Mouse (Mus musculus): Measurements from ENCODE around the gene Ubqln3. TPM values are rescaled to one million over a fixed set of nuclear protein-coding genes. Genes with fewer than 3 reads are reported as not detected.

The Ubqln3 gene
- total RNA-seq (2021), result not detected
- long read RNA-seq, experiment 1, result 0 reads
- long read RNA-seq, experiment 2, result 0 reads

DNA sequence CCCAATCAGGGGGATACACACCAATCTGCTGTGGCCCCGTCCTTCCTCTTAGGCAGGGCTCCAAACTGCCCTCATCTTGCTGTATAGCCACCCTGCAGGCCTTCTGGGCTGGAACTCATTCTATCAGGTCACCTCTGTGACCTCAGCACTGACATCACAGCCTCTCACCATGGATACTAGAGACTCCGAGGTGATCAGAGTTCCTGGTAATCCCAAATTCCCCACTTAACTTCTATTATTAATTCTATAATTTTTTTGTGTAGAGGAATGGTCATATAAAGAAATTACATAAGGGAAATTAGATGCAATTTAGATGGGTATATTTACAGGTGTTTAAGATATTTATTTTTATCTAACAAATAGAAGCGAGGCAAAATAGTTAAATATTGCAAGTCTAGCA lies at the start of gene Ubqln3:
Gene Ubqln3, minus strand, starts transcription at position 101 of the 400 bp plus-strand sequence.
- no peak for DNase-seq

DNA sequence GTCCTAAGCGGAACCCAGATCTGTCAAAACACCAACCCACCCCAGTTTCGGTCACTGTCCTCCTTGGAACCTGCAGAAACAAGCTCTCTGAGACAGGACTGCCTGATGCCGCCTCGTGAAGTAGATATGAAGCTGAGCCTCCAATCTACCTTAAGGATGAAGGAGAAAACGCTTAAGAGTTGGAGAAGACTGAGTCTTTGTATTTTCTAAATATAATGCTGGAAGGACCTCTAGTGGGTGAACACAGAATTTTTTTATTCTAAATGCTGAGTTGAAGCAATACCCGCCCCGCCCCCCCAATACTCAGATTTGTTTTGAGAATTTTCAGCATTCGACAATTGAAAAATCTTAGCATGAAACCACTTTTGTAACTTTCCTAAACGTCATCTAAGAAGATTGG lies 48.2 kb upstream of the Ubqln3 start:
- no peak for DNase-seq

DNA sequence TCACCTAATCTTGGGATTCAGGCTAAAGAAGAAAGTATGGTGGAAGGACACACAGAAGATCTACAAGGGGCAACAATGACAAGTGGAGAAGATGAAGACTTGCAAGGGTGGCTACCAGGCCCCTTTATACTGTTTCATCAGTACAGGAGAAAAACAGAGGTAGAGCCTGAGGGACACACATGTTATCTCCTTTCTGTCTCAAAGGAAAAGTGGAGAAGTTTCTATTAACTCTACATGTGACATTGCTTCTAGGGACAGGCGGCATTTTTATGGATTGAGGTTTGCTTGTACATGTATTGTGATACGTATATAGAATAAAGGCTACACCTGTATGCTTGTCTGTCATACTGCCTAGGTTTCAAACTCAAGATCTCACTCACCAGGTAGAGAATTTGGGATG lies 40.2 kb upstream of the Ubqln3 start, which contains the start of gene Olfr648:
Gene Olfr648, minus strand, starts transcription at position 101 of the 400 bp plus-strand sequence.
- no peak for DNase-seq

DNA sequence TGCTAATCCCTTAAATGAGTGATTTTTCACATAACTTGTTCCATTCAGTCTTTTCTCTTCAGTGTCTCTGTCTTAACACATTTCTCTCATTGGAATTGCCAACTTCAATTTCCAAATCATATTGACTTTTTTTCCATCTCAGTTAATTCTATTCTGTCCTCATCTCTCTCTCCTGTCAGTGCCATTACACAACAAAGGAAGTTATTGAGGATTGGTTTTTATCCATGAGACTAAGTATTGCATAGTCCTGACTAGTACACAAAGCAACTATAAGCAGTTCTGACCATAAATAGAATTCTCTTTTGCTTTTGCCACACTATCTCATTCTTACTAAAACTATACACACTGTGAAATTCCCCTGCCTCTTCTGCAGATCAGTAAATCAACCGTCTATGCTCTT lies 36.0 kb upstream of the Ubqln3 start:
- no peak for DNase-seq

DNA sequence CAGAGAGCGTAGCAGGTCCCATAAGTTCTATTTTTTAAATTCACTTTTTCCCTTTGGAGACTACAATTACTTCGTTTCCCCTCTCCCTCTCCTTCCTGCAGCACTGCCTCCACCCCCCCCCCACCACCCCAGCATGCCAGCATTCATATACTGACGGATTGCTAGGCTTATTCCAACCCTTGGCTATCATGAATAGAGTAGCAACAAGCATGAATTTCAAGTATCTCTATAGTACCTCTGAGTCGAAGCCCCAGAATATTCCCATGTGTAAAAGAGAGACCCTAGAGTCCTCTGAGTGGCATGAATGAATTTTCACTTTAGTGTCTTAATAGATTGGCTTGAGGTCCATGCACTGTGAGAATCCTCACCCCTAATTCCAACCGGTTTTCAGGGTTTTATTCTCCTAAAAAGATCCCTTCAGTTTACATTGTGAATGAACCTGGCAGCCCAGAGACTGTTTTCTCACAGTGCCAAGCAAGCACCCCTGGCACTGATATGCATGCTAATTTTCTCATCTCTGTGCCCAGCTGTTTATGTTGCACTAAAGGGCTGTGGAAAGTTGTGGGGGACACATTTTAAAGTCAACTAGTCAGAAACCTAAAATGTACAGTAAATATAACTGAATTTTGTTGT lies 35.5 kb upstream of the Ubqln3 start:
- no peak for DNase-seq

DNA sequence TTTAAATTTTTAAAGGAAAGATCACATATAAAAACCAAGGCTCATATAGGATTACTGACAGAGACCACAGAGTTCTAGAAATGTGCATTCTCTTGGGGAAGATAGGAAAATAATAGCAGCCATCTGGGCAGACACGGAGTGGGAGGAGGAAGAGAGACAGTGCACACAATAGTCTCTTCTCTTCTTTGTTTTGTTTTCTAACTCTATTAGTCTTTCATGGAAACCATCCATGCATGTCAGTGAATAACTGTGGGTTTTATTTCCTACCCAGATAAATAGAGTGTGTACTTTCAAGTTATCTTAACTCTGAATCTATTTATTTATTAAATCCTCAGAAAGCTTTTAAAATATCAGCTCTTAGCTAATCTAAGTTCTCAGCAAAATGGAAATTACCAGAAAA lies 32.0 kb upstream of the Ubqln3 start:
- no peak for DNase-seq

DNA sequence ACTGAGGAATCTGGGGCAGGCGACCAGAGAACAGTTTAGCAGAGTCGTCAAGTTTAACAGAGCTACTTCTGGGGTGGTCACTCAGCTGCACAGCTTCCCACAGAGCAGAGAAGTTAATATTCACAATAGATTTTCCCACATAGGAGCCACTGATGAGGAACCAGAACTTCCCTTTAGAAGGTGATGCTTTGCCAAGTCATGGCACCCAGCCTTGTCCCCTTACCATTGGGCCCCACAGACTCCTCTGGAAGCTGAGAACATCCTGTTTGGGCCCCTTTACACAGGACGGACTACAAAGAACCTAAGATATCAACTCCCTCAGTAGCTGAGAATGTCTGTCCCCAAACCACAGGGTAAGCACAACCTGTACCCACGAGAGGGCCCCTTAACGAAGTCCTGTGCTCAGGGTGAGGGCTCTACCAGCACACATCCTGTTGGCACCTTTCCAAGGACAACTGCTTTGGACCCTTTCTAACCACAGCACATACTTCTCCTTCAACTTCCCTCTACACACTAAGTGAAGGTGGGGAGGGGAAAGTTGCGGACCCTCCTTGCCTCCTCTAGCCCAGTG lies 26.6 kb upstream of the Ubqln3 start:
- DNase-seq, result no peak

DNA sequence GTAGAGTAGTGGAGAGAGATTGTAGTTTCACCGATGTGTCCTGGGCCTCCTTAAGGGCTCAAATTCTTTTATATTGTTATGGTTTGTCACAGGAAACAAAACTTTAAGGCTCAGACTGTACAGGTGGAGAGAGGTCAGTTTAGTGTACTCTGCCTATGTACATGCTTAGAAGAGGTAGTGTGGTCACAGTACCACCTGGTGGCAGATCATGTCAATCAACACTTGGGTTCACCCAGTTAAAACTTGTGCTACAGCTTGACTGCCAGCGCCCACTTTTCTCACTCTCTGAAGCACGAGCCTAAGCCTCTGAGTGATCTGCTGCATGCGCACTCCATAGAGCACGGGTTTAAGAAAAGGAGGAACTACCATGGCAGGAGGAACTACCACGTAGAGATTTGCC lies 24.0 kb upstream of the Ubqln3 start:
- DNase-seq, result no peak

DNA sequence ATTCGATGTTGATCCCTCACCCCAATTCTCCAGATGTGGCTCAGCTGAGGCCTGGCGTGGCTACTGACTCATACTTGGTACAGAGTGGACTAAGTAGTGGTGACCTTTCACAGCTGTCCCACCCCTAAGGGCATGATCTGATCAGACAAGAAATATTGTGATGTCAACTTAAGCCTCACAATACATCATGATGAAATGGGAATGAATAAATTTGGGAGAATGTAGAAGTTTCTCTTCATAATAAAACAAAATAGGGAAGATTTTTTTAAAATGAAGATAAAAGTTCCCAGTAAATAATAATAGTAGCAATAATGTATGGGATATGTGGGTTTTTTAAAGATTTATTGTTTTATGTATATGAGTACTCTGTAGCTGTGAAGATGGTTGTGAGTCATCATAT lies 7.4 kb upstream of the Ubqln3 start, which contains the start of gene Ubqlnl:
Gene Ubqlnl, minus strand, starts transcription at position 101 of the 400 bp plus-strand sequence.
- DNase-seq, result no peak

DNA sequence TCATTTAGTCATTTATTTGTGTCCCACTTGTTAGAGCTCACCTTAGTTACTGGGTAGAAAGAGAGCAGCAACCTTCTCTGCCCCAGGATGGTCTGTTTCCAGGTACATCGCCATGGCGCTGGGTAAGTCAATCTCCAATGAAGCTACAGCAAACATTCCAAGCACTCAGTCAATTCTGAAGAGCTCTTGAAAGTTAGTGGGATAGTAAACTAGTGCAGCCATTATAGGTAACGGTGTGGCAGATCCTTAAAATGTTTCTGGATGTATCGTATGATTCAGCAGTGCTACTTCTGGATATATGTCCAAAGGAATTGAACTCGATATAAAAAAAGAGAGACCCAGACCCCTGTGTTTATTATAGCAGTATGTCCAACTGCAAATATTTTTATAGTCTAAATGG lies 5.8 kb downstream of the Ubqln3 start, which contains the start of gene Olfr643:
Gene Olfr643, minus strand, starts transcription at position 101 of the 400 bp plus-strand sequence.
- no peak for DNase-seq

DNA sequence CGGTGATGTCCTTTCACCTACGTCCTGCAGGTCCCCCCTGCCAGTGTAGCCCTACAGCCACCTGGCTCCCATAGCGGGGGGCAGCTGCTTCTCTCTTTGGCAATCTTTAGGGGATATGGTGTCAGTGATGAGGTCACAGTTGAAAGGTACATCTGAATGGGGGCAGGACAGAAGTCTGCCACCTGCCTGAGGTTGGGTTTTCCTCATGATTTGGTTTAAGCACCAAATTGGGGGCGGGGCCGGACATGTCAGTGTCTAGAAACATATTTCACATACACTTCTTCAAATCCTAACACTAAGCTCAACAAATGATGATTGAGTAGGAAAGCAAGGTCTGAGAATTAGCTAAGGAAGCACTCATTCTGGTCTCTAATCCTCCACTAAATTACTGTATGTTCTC lies 13.4 kb downstream of the Ubqln3 start, which contains the start of gene Ubqln5:
Gene Ubqln5, minus strand, starts transcription at position 101 of the 400 bp plus-strand sequence.
- DNase-seq, result no peak

DNA sequence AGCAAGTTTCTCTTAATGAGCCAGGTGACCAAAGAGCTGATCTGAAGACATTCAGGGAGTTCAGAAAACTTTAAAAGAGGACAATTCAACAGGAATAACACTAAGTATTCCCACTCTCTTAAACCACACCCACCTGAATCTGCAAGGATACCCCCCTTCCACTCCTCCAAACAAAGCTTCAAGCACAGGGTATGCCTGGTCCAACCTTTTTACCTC lies 38.4 kb downstream of the Ubqln3 start, which contains the start of gene Olfr646:
Gene Olfr646, plus strand, starts transcription at position 117 of the 216 bp plus-strand sequence.
- no peak for DNase-seq

DNA sequence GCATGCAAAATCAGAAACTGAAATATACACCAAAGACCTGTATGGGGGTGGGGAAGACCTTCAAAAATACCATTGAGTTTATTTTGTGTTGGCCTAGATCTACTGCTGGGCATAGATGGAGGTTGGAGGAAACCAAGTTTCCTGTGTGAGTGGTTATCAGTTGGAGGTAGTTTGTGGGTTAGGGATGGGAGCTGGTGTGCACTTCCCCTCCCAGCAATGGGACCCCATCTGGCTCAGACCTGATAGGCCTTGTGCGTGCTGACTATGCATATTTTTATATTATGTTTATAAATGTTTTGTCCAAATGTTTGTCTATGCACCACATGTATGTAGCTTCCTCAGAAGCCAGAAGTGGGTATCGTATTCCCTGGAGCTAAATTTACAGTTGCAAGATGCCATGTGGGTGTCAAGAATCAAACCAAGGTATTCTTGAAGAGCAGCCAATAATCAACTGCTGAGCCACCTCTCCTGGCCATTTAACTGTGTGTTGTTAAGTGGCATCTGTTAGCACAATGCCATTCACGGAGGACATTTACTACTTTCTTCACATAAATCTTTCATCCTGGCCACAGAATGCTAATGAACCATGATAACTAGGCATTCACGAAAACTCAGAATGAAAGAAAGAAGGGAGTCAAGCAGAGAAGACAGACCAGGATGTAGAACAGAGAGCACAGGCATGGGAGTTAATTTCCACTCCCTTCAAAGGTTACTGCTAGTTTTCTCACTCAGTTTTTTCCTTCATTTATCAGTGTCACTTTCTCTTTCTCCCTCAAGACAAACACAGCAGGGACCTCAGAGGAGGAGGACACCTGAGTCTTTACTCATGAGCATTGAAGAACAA lies 38.9 kb downstream of the Ubqln3 start:
- DNase-seq, result no peak

Other genes with a start within 250 kb of the Ubqln3 start
- gene Olfr64, start 248.8 kb downstream of the Ubqln3 start, total RNA-seq (2021), result not detected
- not detected for gene Olfr65, start 239.8 kb downstream of the Ubqln3 start, total RNA-seq (2021)
- gene Olfr631, start 214.5 kb downstream of the Ubqln3 start, total RNA-seq (2021), result not detected
- not detected for gene Olfr632, start 208.9 kb downstream of the Ubqln3 start, total RNA-seq (2021)
- gene Olfr633, start 198.8 kb downstream of the Ubqln3 start, total RNA-seq (2021), result not detected
- gene Olfr635, start 172.1 kb downstream of the Ubqln3 start, total RNA-seq (2021), result not detected
- gene Olfr638, start 144.5 kb downstream of the Ubqln3 start, total RNA-seq (2021), result not detected
- gene Olfr639, start 126.0 kb downstream of the Ubqln3 start, total RNA-seq (2021), result under 1 TPM; 0.05 TPM
- not detected for gene Olfr640, start 117.7 kb downstream of the Ubqln3 start, total RNA-seq (2021)
- not detected for gene Olfr641, start 107.8 kb downstream of the Ubqln3 start, total RNA-seq (2021)
- not detected for gene Olfr642, start 90.6 kb downstream of the Ubqln3 start, total RNA-seq (2021)
- not detected for gene 4930516K23Rik, start 81.8 kb downstream of the Ubqln3 start, total RNA-seq (2021)
- not detected for gene Olfr644, start 71.4 kb downstream of the Ubqln3 start, total RNA-seq (2021)
- gene Olfr645, start 57.8 kb downstream of the Ubqln3 start, total RNA-seq (2021), result not detected
- gene Olfr646, start 38.4 kb downstream of the Ubqln3 start, total RNA-seq (2021), result not detected
- gene Ubqln5, start 13.5 kb downstream of the Ubqln3 start, total RNA-seq (2021), result not detected
- not detected for gene Olfr643, start 5.9 kb downstream of the Ubqln3 start, total RNA-seq (2021)
- not detected for gene Ubqlnl, start 7.3 kb upstream of the Ubqln3 start, total RNA-seq (2021)
- not detected for gene Olfm5, start 21.6 kb upstream of the Ubqln3 start, total RNA-seq (2021)
- not detected for gene Olfr648, start 40.1 kb upstream of the Ubqln3 start, total RNA-seq (2021)
- not detected for gene Olfr649, start 52.7 kb upstream of the Ubqln3 start, total RNA-seq (2021)
- under 1 TPM; 0.30 to 0.67 TPM for gene Trim6, start 75.5 kb upstream of the Ubqln3 start, total RNA-seq (2021)
- gene Trim34a, start 101.2 kb upstream of the Ubqln3 start, total RNA-seq (2021), result 1 to 10 TPM; 3.9 to 4.7 TPM
- 1 to 10 TPM; 2.3 to 2.7 TPM for gene Trim5, start 144.8 kb upstream of the Ubqln3 start, total RNA-seq (2021)
- 1 to 10 TPM; 5.9 to 7.0 TPM for gene Trim12a, start 172.2 kb upstream of the Ubqln3 start, total RNA-seq (2021)
- gene Trim34b, start 186.2 kb upstream of the Ubqln3 start, total RNA-seq (2021), result under 1 TPM; 0.36 to 0.60 TPM
- 1 to 10 TPM; 4.1 to 4.9 TPM for gene Trim12c, start 210.1 kb upstream of the Ubqln3 start, total RNA-seq (2021)
- gene Trim30b, start 226.6 kb upstream of the Ubqln3 start, total RNA-seq (2021), result under 1 TPM in 1 of 2 experiments, not detected in 1; 0.21 TPM

Data from heart, adult 18-20 months (tissue).